Comparison of ENCODE assay signal across 8 mouse cellular contexts in genomic region chr7:79935511-79936205, GRCm38 (mm10). TPM values are rescaled to one million over a fixed set of nuclear protein-coding genes. Genes with fewer than 3 reads are reported as not detected.
A peak's percentile ranks its signal among the peaks of the same experiment; 100 is the strongest.
DNase-seq lines count a peak whose midpoint lies in the region; ATAC-seq and TF ChIP-seq lines count a peak whose summit lies in the region.

No protein-coding gene starts in this region.

- no peaks in the 10 kb centered on the region; the same call in 1 of the 2 replicates for H3K4me1 ChIP-seq in heart, adult 2 months (ENCODE audit: control insufficient read depth, insufficient read depth, low read length)
- H3K4me1 ChIP-seq in liver, postnatal 0 days (ENCODE audit: insufficient read depth), result 0 out of 2 replicates have a peak, but pooled peaks cover 2% of the 10 kb centered on the region
- peaks cover 3% of the 10 kb centered on the region; the same call in 1 of the 2 replicates for H3K4me1 ChIP-seq in neural tube, embryonic 11.5 days (ENCODE audit: control insufficient read depth, insufficient read depth, low read length)

- H3K79me2 ChIP-seq in heart, adult 2 months (replicated peaks; ENCODE audit: control insufficient read depth, insufficient read depth, low read length), result no peaks in the 10 kb centered on the region

- intact Hi-C loops in heart, adult 2 months (cut with DNase I), result loop anchor here (1.0 to 5.0 kb wide), 3 partner anchors 15 to 142 kb away; partner anchors contain the start of genes Ap3s2 and Zfp710

- ATAC-seq in liver, postnatal 0 days, result peak; percentile 94
- no peak for ATAC-seq in neural tube, embryonic 11.5 days (ENCODE audit: insufficient read depth, low FRiP score, low TSS enrichment)
- ATAC-seq in inflammation-experienced regulatory T-cells, adult 6 months, result no peak
- ATAC-seq in CD4-positive, CD25-positive, alpha-beta regulatory T cell, adult 4 months, result no peak

- H3K4me3 ChIP-seq in heart, adult 2 months, result peak overlapping the region; percentile 78
- peak overlapping the region; percentile 49 for H3K4me3 ChIP-seq in liver, postnatal 0 days (ENCODE audit: low read depth, low read length)
- H3K4me3 ChIP-seq in neural tube, embryonic 11.5 days (ENCODE audit: low read depth, low read length), result peak overlapping the region; percentile 39

- peak overlapping the region; percentile 72 for H3K9ac ChIP-seq in heart, adult 2 months (ENCODE audit: low read depth, low read length)
- H3K9ac ChIP-seq in liver, postnatal 0 days (replicated peaks), result peak overlapping the region; percentile 63; the same call in 1 of the 2 replicates
- H3K9ac ChIP-seq in neural tube, embryonic 11.5 days (ENCODE audit: low read length), result peak overlapping the region; percentile 63

- H3K27ac ChIP-seq in heart, adult 2 months, result peak overlapping the region; percentile 90
- H3K27ac ChIP-seq in liver, postnatal 0 days (ENCODE audit: low read depth), result peak overlapping the region; percentile 82
- no peak overlapping the region for H3K27ac ChIP-seq in neural tube, embryonic 11.5 days (ENCODE audit: low read depth, low read length)

- H3K4me2 ChIP-seq in liver, postnatal 0 days (ENCODE audit: low read depth, low read length), result peak overlapping the region; percentile 70
- peak overlapping the region; percentile 59 for H3K4me2 ChIP-seq in neural tube, embryonic 11.5 days (ENCODE audit: low read depth)

- DNase-seq in adrenal gland, adult 8-10 months, result peak; percentile 53
- peak; percentile 45 for DNase-seq in embryo, embryonic 10.5 days (ENCODE audit: low spot score)
- peak; percentile 71 to 76 for DNase-seq in heart, adult 2 months
- DNase-seq in kidney, adult 11 months, result peak; percentile 82
- peak; percentile 68 for DNase-seq in liver, postnatal 0 days
- peak; percentile 17 for DNase-seq in neural tube, embryonic 11.5 days (ENCODE audit: low spot score)

- 6% methylated on average over 19 of the region's 19 CpGs for WGBS in heart, adult 2 months
- WGBS in liver, postnatal 0 days (ENCODE audit: insufficient replicate concordance), result 9% methylated on average over 19 of the region's 19 CpGs
- WGBS in neural tube, embryonic 11.5 days, result 9% methylated on average over 19 of the region's 19 CpGs

- TF ChIP-seq POLR2A in heart, adult 2 months (IDR thresholded peaks at IDR 0.05; ENCODE audit: insufficient read depth, low read depth, low read length), result peak; percentile 51

- TF ChIP-seq CTCF in heart, adult 2 months (IDR thresholded peaks at IDR 0.05), result no peak
- no peak for TF ChIP-seq CTCF in liver, postnatal 0 days (IDR thresholded peaks at IDR 0.05; ENCODE audit: low read depth)

- H3K27me3 ChIP-seq in heart, adult 2 months (ENCODE audit: control insufficient read depth, insufficient read depth, low read length), result no peaks in the 10 kb centered on the region
- H3K27me3 ChIP-seq in liver, postnatal 0 days (ENCODE audit: insufficient read depth, low read length), result peaks cover 9% of the 10 kb centered on the region; the same call in 1 of the 2 replicates
- no peaks in the 10 kb centered on the region for H3K27me3 ChIP-seq in neural tube, embryonic 11.5 days (ENCODE audit: control insufficient read depth, insufficient read depth, low read length)

- H3K9me3 ChIP-seq in liver, postnatal 0 days (ENCODE audit: low read length), result no peaks in the 10 kb centered on the region
- H3K9me3 ChIP-seq in neural tube, embryonic 11.5 days (ENCODE audit: control insufficient read depth, low read length), result no peaks in the 10 kb centered on the region

- no peaks in the 10 kb centered on the region for H3K36me3 ChIP-seq in heart, adult 2 months (ENCODE audit: control insufficient read depth, insufficient read depth, low read length)
- H3K36me3 ChIP-seq in liver, postnatal 0 days (replicated peaks; ENCODE audit: insufficient read depth, low read length), result no peaks in the 10 kb centered on the region
- no peaks in the 10 kb centered on the region for H3K36me3 ChIP-seq in neural tube, embryonic 11.5 days (ENCODE audit: control insufficient read depth, insufficient read depth, low read length)

- TF ChIP-seq EP300 in heart, adult 2 months (IDR thresholded peaks at IDR 0.05; ENCODE audit: insufficient read depth, low read depth, low read length), result no peak
- peak; percentile 46; the same call in 1 of the 2 replicates for TF ChIP-seq EP300 in liver, postnatal 0 days (IDR thresholded peaks at IDR 0.05; ENCODE audit: low read depth)

RNA-seq across cellular contexts. Expression of gene Arpin, which starts 0.5 kb away (rescaled TPM):
- total RNA-seq in adrenal gland, adult 8-10 months (2022), result 10 to 100 TPM; 16.9 to 27.6 (median 22.9) TPM
- 10 to 100 TPM in 1 of 2 experiments, 1 to 10 TPM in 1; 9.9 to 10.6 TPM for total RNA-seq in heart, adult 2 months (2021)
- 8.9 and 13.9 TPM in 2 replicates for polyA plus RNA-seq in heart, adult 2 months (2012; rRNA removed)
- 2.5 and 2.8 TPM in 2 replicates for polyA plus RNA-seq in liver, postnatal 0 days (2015; fragmentation: Nextera tagmentation; extraction: Ambion mirVana)
- 20.8 and 22.6 TPM in 2 replicates for polyA plus RNA-seq in neural tube, embryonic 11.5 days (2014; fragmentation: Nextera tagmentation; extraction: Ambion mirVana)
- under 1 TPM in 2 of 3 experiments, not detected in 1; 0.31 to 0.33 TPM for polyA plus RNA-seq in inflammation-experienced regulatory T-cells, adult 6 months (2017; shearing (Covaris generic))
- polyA plus RNA-seq in CD4-positive, CD25-positive, alpha-beta regulatory T cell, adult 4 months (2017; shearing (Covaris generic)), result not detected

RNA-seq across cellular contexts. Expression of gene Ap3s2, which starts 15.2 kb away (rescaled TPM):
- total RNA-seq in adrenal gland, adult 8-10 months (2022), result 10 to 100 TPM; 27.3 to 32.1 (median 30.7) TPM
- 10 to 100 TPM; 19.4 to 21.9 TPM for total RNA-seq in heart, adult 2 months (2021)
- polyA plus RNA-seq in heart, adult 2 months (2012; rRNA removed), result 13.1 and 19.4 TPM in 2 replicates
- 8.0 and 8.3 TPM in 2 replicates for polyA plus RNA-seq in liver, postnatal 0 days (2015; fragmentation: Nextera tagmentation; extraction: Ambion mirVana)
- 53.2 and 54.0 TPM in 2 replicates for polyA plus RNA-seq in neural tube, embryonic 11.5 days (2014; fragmentation: Nextera tagmentation; extraction: Ambion mirVana)
- 10 to 100 TPM; 30.0 to 38.9 (median 32.7) TPM for polyA plus RNA-seq in inflammation-experienced regulatory T-cells, adult 6 months (2017; shearing (Covaris generic))
- 10 to 100 TPM; 31.8 to 32.9 TPM for polyA plus RNA-seq in CD4-positive, CD25-positive, alpha-beta regulatory T cell, adult 4 months (2017; shearing (Covaris generic))

Comparison
In these comparisons a context has a peak if more than half of its experiments do, and no peak if none do; other contexts are left out.
1. DNase-seq: peak in every context shown above with its lines; median percentile 82 in kidney, adult 11 months; 74 in heart, adult 2 months; 68 in liver, postnatal 0 days; 53 in adrenal gland, adult 8-10 months; 45 in embryo, embryonic 10.5 days; 17 in neural tube, embryonic 11.5 days.